Mouse (Mus musculus): ENCODE measurements around the gene Meis2.
A peak's percentile ranks its signal among the peaks of the same experiment; 100 is the strongest.

Gene Meis2

DNA sequence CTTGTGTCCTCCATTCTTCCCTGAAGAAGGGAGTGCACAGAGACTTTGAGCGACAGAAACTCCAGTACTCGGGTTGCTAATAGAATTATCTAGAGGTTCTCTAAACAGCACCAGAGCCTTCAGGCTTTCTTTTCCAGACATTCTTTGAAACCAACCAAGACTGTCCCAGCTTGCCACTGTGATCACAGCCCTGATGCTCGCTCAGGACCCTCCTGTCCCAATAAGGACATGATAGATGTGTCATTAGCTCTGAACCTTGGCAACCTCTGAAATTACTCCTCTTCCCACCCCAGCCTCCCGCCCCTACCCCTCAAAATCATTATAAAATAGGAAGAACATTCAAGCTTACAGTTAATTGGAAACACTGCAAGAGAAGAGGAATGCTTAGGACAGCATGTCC is 71.8 kb downstream of the Meis2 start:
- DNase-seq = no peak

DNA sequence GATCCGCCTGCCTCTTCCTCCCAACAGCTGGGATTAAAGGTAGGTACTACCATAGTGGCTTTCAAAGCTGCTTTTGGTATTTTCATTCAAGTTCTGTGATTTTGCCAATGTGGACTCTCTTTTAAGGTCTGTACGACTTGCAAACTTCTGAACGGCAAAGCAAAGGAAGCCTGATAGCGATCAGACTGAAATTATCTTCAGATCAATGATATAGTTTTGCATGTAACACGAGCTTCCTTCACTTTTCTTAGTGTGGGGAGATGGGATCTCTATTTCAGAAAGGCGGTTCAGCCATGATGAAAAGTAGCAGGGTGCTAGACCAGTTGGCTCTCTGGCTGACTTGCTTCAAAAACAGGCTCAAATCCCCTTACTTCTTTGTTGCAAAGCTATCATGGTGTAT is 76.4 kb downstream of the Meis2 start:
- DNase-seq = no peak

DNA sequence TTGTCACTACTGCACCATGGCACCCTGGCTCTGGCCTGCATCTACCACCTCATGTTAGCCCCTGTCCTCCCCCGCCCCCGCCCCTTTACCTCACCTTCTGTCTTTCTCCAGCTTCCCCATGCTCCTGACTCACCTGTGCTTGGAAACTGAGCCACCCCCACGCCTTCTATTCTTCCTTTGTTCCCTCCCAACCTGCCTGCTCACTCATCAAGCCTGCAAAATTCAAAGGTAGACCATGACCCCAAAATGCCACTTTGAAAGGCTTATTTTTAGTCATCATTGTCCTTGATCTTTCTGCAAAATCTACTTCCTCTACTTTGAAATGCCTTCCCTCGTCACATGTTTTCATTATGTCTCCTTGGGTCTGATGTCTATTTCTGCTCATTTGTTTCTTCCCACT is 77.2 kb downstream of the Meis2 start:
- DNase-seq = no peak

DNA sequence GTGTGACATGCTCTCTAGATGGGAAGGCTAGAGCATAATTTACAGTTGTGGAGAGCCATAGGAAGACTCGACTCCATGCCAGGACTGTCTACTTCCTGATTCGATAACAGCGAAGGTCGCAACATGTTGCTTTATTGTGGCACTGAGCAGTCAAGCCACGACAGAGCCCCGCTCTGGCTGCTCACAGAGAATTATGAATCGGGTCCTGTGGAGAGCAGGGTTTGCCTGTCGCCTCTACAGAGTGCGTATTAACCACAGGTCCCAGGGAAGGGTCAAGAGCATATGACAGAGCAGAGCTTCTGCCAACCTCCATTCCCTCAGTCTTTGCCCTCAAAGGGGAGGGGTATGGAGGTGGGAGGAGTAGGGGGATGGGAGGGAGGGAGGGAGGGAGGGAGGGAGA is 80.7 kb downstream of the Meis2 start:
- no peak for DNase-seq

DNA sequence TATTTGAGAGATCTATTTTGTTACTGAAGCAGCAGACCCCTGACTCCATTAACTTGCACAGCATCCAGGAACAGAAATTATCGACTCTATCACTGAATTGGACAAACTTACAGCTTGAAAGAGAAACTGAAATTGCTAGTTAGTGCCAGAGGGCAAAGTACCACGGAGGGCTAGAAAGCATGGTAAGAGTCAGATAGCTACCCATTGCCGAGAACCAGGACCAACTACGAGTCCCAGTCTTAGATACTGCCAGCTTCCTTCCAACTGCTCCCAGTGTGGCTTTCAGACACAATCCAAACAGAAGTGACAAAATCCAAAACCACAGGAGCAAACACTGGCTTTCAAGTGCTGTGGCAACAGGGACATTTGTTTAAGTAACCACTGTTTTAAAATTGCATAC is 81.2 kb downstream of the Meis2 start:
- no peak for DNase-seq

DNA sequence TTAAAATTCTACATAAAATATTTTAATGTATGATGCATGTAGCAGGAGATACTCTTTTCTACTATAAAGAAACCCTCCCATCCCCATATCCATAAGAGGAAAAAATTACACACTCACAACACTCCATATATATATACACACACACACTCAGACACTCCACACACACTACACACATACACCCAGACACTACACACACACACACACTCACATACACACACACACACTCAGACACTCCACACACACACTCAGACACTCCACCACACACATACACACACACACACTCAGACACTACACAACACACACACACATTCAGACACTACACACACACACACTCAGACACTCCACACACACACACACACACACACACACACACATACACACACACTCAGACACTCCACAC is 85.1 kb downstream of the Meis2 start:
- DNase-seq = no peak

DNA sequence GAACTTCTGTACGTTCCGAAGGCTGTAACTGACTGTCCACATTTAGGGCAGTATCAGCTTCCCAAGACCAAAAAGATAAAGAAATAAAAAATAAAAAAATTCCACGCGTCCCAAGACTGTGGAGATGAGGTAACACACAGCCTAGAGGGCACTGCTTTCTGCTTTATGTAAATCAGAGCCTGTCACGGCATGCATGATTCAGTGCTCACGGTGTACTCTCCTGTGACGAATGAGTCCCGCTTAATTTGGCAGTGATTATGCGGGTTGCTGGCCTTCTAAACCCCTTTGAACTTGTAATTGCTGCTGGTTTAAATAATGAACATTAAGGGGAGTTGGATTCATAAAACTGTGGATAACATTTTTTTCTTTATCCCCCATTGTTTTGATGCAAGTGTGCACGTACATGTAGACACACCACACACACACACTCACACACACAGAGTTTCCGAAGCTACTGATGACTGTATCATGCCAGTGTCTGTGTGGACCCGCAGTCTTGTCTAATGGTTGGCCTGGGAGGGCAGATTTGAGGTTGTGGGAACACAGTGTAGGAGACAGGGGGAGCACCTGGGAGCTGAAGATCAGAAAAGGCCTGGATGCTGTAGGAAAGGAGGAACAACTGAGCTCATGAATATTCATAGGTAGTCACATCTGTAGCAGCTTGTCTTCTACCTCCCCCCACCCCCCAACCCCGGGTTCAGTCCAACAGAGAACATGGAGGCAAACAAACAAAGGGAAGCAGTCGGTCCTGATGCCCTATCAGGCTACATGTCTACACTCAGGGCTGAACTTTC is 85.8 kb downstream of the Meis2 start:
- no peak for DNase-seq

DNA sequence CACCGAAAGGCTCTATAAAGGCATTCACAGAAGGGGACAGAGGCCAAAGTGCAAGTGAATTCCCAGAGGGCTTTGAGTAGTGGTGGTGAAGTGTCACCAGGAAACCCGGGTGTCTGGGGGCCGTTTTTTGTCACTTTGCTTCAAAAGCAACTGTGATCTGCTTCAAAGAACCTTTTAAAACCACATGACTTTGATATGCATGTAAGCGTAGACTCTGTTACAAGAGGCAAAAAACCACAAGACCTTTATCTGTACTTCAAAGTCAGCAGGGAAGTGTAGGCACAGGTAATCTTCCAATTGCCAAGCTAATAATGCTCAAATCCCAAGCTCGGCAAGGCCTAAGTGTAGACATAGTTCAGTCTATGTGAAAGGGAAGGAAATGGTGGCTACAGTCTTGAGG is 87.0 kb downstream of the Meis2 start:
- DNase-seq = no peak

DNA sequence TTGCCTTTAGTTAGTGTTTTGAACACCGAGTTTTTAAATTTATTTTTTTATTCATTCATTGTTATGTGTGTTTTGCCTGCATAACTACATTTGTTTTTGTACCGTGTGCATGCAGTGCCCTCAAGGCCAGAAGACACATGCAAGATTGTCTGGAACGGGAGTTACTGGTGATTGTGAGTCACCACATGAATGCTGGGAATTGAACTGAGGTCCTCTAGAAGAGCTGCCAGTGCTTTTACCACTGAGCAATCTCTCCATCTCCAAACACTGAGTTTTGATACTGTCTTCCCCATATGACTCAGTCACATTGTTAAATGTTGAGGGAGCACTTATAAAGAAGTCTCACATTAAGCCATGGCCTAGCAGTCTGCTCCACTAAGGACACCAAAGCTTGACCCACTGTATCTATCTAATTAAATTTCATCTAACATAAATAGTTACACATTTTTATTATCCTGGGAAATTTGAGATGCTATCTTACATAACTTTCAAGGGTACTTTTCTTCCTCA is 94.3 kb downstream of the Meis2 start:
- DNase-seq = no peak

DNA sequence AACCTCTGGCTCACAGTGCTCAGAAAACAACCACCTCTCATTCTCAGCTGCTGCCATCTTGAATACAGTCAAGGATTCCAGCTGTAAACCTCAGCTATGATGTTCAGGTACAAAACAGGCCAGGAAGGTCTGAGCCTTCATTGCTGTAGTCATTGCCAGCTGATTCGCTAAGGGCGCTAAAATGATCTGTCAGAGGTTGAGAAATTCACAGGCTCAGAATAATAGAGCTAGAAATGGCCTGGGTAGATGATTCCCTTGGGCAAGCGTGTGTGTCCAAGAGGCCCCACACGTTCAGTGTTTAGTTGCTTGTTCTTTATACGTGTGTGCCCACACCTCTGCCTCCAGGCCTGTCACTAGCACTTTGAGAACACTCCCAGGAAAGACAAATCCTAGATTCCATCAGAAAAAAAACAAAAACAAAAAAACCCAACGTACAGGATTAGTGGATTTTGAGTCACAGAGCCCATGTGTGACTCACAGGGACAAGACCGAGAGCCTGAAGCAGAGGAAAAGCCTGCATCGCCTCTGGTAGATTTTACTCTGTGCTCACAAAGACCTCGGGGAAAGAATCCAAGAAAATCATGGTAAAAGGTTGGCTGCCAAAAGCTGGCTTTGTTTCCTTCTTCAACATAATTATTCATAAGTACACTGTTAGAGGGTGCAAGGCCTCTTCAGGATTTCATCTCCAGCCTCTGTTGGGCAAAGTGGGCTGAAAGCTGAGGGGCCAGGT is 95.4 kb downstream of the Meis2 start:
- DNase-seq = no peak

DNA sequence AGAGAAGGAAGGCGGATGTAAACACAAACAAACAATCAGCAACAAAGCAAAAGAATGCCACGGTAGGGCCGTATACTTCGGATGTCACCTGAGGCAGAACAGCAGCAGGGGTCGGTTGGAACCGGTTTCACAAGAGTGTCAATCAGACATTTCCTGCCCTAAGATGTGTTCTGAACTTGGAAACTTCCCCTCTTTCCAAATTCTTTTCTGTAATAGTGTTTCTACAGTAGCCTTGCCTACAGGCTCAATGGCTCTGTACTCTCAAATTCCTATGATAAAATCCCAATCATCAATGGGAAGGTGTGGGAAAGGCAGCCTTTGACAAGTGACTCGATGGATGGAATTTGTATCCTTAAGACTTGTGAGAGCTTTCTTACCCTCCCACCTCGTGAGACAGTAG is 96.4 kb downstream of the Meis2 start:
- DNase-seq = no peak

DNA sequence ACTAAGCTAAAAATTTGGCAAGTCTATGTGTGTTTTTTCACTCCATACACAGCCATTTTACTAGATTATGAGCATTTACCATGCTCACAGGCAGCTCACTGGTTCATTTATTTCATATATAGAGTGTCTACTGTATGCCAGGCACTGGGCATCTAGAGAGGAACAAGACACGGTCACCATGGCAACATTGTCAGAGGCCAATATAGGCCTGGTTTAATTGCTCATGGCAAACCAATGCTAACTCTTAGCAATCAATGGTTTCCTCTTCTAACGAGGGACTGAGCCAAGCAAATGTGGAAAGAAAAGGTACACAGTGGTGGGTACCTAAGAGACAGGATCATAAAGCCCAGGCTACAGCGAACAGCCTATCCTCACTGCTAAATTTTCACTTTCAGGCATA is 100.7 kb downstream of the Meis2 start:
- DNase-seq = no peak

DNA sequence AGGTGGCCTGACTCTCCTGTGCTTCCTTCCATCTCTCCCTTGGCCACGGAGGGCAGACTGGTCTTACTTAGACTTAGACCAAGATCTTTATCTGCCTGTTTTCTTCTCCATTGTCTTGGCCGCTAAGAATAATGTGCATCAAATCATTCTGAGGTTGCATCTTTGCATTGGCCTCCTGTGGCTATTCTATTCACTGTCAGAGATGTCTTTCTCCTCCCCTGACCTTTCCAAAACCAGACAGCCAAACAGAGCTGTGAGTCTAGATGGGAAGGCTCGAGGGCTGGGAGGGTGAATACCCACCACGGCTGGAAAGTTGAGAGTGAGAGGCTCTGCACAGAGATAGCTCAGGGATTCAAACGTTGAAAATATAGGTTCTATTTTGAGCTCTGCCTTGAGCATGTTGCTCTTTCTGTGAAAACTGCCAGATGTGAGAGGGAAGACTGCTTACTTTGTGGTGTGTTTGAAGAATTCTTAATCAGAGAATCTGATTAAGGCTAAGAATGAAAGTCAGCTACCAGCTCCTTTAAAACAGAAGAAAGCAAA is 102.3 kb downstream of the Meis2 start:
- no peak for DNase-seq

DNA sequence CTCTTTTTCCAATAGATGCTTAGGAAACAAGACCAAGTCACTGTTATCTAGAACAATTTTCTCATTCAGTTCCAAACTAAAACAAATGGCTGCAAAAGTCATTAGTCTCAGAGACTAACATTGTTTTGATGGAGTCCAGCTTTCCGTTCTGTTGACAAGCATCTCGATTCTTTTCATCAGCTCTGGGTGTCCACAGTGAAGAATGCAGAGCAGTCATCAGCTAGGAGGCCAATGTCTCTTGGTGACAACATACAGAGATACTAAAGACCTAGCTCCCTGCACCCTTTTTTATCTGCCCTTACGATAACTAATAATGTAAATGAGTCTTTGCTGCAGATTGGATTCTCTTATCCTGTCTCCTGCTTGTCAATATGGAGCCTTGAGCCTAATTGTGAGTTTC is 102.9 kb downstream of the Meis2 start:
- DNase-seq = no peak

DNA sequence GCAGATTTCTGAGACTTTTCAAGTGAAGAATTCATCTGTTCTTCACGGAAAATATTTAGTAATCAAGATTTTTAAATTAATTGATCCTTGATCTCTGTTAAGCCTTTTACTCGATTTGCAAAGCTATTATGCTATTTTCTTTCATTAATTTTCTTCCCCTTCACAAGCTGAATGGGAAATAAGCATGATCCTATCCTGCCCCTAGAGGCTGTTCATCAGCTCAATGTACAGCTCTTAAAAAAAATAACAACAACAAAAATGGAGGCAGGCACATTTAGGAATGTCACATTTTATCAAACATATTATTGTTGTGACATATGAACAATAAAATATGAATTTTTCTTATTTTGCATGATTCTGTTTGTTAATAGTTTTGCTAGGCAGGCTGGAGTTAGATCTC is 103.5 kb downstream of the Meis2 start:
- DNase-seq = no peak

DNA sequence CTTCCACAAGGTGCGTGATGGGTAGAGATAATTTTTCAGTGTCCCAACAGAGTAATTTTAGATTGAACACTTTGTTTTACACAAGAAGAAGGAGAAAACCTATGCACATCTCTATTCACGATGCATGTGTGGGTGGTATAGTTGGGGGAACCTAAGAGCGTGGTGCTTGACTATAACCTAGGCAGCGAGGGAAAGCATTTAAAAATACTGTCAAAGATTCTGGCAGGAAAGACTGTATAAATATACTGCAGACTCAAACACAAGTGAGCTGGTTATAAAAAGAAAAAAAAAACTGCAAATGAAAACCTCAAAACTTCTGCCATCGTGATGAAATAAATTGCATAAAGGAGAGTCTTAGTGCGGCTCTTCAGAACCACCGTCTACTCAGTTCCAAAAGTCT is 105.0 kb downstream of the Meis2 start:
- no peak for DNase-seq

DNA sequence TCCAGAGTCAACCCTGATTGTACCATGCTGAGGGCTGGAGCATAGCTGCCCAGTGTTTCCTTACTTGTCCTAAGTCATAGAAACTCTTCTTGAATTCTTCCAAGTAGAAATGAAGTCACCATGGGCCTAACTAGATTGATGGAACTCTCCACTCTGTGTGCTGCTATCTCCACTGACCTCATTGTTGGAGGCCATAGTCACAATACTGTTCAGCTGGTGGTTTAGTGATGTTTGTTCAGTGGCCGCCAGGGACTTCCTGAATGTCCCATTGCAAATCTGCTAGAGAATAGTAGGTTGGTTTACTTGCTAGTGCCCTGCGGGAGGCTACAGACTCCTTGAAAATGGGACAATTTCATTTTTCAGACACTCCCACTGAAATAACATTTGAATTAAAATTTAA is 108.9 kb downstream of the Meis2 start:
- DNase-seq = no peak

DNA sequence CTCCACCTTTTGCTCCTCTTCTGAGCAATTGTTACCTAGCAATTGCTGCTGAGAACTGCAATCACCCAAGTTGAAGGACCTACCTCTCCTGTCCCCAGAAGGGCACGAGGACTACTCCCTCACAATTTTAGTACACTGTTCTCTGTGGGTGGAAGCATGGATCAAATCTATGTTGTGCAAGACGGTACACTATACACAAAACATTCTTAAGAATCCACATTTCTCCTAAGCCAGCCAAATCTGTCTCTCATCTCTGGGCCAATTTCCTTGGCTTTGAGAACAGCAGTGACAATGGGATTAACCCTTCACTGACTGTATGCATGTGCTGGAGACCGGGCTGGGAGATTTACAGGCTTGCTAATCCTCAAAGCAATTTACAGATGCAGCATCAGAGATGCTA is 115.0 kb downstream of the Meis2 start:
- no peak for DNase-seq

DNA sequence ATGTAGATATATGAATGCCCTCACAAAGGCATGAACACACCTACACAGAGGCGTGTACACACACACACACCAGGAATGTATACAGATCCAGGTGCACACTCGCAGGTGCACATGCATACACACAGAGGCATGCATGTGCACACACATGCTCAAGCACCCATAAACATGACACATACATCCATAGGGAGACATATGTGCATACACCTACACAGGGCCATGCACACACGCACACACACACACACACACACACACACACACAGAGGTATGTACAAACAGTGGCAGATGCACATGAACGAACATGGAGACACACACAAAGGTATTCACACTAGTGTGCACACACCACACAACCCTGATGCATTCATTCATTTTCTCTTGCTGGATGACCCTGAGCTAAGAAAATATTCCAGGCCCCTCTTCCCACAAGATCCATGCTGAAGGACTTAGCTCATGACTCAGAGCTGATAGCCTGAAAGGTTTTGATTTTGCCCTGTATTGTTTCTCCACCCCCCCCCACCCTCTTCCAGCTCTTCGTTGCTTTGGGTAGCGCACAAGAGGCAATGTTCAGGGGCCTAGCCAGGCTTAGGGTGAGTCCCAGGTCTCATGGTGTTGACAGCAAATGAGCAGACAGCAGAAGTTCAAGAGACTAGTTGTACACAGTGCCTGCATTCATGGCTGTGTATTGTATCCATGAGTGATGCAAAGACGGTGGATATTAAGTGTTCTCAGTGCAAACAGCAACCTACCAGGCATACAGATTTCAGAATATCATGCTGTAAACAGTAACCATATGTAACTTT is 116.8 kb downstream of the Meis2 start:
- no peak for DNase-seq

DNA sequence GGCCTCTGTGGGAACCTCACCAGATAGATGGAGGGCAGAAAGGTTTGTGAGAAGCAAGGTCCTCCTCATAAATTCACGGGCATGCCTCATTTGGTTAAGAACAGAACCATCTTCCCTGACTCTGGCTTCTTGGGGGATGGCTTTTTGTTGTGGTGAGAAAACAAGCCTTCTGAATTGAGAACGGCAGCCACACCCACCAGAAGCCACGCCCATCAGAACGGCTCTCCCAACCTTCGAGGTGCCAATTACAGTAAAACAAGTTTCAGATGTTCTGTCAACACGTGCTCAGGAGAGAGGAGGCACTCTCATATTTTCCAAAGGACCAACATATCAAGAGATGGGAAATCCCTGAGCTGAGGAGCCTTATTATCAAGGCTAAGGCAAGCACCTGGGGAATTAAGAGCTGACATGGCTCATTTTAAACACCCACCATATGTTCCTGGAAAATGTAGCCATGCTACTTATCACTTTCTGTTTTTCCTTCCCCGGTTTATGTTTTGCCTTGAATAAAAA is 117.9 kb downstream of the Meis2 start:
- DNase-seq = no peak

DNA sequence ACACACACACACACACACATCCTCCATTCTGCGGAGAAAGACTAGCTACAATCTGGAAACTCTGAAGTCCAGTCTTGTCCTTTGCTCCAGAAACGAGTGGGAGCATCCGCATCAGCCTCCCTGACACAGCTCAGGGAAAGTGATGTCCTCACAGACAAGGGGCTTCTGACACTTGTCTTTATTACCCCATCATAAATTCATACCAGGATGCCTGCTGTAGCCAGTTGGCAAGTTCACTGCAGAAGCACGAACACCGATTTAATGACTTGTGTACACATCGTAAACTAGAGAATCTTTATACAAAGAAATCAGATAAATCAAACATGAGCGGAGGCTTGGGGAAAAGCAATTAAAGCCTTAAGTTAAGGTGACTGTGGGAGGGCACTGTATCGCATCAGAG is 122.6 kb downstream of the Meis2 start:
- DNase-seq = no peak

DNA sequence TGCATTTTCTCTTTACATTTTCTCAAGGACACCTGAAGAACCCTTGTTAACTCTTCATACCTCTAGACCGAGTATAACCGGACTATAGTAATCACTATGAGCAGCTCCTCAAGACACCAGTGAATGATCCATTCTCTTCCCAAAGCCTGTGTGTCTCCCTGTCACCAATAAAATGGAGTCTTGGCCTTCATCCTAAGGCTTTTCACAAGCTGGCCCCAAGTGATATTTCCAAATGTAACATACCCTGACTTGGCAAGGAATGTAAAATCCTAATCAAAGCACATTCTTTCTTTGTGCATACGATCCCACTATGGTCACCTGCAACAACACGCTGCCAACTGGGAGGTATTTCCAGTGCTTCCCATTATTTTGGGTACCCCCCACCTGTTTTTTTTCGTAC is 125.8 kb downstream of the Meis2 start:
- DNase-seq = no peak

DNA sequence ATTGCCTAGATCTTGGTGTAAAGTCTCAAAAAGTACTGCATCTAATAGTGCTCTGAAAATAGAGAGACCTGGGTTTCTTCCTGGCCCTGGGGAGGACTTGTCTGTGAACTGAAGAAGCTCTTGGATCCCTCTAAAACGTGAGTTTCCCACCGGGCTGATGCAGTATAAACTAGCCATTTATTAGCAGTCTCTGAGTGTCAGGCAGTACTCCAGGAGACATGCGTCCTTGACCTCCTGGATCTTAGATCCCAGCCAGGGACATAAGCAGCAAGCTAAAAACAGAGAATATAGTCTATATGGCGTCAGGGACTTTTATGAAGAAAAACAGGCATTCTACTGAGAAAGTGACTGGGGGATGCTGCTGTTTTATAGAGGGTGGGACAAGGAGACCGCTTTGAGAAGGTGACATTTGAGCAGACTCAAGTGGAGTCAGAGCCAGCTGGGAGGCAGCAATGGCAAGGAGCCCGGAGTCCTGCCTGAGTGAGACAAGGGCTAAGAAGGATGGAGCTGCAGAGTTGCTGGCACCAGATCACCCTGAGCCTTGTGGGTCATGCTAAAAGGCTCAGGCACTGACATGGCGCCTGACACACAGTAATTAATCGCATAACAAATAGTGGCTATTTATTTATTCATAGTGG is 126.6 kb downstream of the Meis2 start:
- DNase-seq = peak; percentile 54
